Mouse (Mus musculus) ovary, postnatal 10 days (tissue): ENCODE measurements around the gene Ddx20.

Experiments
- DNase-seq: peaks from one replicate; pipeline ENCODE4 v3.0.0; 2022; ENCODE audit warnings: low spot score

The Ddx20 gene

GRCm38 (mm10) chr3:105666996-105667523 lies 20.3 kb downstream of the Ddx20 start:
- no peak for DNase-seq

GRCm38 (mm10) chr3:105665105-105665765 lies 22.1 kb downstream of the Ddx20 start:
- DNase-seq = no peak

GRCm38 (mm10) chr3:105663043-105663442 lies 24.3 kb downstream of the Ddx20 start:
- DNase-seq = no peak

DNA sequence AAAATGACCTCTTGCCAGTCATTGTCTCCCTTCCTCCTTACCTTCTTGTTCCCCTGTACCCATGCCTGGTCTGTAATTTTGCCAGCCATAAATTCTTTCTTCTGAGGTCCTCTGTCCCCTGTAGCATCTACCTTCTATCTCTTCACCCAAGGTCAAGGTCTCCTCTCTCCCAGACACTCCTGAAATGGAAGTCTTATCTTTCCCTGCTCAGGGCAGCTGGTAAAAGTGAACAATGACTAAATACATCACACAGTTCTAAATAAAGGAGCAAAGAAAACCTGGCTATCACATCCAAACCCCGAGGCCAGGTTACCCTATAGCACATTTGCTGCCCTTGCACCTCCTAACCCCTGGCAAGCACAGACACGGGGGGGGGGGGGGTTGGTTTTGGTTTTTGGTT lies 26.8 kb downstream of the Ddx20 start:
- DNase-seq = no peak

- no peak for DNase-seq
Measured at GRCm38 (mm10) chr3:105655031-105655585, 32.3 kb downstream of the Ddx20 start.

DNA sequence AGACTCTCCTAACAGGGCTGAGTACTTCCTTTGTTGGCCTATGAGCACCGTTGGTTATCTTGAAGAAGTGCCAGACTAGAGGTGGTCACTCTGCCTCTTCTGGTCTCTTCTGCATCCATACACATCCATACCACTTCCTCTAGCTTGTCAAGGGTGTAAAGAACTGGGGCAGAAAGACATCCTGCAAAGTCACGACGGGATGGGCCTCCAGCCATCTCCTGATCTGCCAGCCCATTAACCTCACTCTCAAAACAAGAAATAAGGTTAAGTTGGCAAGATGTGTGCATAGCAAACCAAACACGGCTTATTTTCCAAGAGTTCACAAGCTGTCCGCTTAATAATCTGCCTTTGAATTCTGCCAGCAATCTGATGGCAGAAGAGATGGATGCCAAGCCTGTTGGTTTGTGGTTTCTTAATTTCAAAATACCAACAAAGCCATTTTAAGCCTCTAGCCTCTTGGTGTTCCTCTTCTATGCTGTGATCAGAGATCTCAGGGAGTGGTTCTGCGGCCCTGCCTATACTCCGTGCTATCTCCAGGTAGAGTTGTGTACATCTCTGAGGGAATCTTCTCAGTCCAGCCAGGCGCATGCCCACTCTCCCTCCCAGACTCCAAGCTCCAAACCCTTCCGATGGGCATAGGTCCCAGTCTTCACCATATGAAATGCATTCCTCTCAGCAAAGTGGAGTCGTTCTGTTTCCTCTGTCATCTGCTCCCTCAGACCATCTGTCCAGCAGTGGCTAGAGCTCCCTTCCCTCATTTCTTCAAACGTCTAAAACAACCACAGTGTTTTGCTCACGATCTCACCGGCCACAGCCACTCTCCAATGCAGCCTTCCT lies 33.6 kb downstream of the Ddx20 start:
- no peak for DNase-seq

GRCm38 (mm10) chr3:105648889-105649567 lies 38.3 kb downstream of the Ddx20 start:
- no peak for DNase-seq

- DNase-seq = no peak
Measured at GRCm38 (mm10) chr3:105643566-105643965, 43.8 kb downstream of the Ddx20 start.

DNA sequence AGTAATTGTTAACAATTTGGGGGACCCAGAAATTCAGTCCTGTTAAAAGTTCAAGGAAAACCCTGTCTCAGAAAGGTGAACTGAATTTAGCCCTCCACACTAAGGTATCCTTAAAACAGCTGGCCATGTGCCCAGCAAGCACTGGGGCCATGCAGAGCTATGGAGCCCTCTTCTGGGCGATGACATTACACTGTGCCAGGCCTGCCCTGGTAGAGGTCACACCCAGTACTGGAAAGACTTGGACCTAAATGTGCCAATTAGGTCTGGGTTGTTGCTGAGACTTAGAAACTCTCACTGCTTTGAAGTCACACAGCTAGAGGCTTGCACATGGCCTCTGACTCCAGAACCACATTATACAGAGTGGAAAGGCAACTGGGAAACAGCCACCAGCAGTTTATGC lies 45.2 kb downstream of the Ddx20 start:
- DNase-seq = no peak

- no peak for DNase-seq
Measured at GRCm38 (mm10) chr3:105633021-105633420, 54.4 kb downstream of the Ddx20 start.

- no peak for DNase-seq
Measured at GRCm38 (mm10) chr3:105632296-105632695, 55.1 kb downstream of the Ddx20 start.
